Mouse (Mus musculus) myocyte (in vitro differentiated cells): ENCODE measurements around the gene Radil. TPM values are rescaled to one million over a fixed set of nuclear protein-coding genes. Genes with fewer than 3 reads are reported as not detected.

Experiments used
- H3K27me3 ChIP-seq: one replicate; pipeline ENCODE4 v1.6.1; 2011; ENCODE audit not compliant: control insufficient read depth, insufficient read depth, insufficient read length
- H3K36me3 ChIP-seq: one replicate; pipeline ENCODE4 v1.6.1; 2011; ENCODE audit not compliant: control insufficient read depth, insufficient read depth
- H3K4me2 ChIP-seq: one replicate; pipeline ENCODE4 v1.6.1; 2011; ENCODE audit warnings: low read depth, control low read depth
- H3K4me3 ChIP-seq: one replicate; pipeline ENCODE4 v1.5.1; 2011; ENCODE audit warnings: mild to moderate bottlenecking, control low read depth, moderate library complexity
- H3K79me2 ChIP-seq: one replicate; pipeline ENCODE4 v1.6.1; 2011; ENCODE audit not compliant: control insufficient read depth, insufficient read depth
- H3ac ChIP-seq: one replicate; pipeline ENCODE4 v1.6.1; 2011; ENCODE audit not compliant: control insufficient read depth, insufficient read length
- CEBPB ChIP-seq: IDR thresholded peaks from 2 replicates; pipeline ENCODE4 v1.6.1; 2011; ENCODE audit warnings: mild to moderate bottlenecking, moderate library complexity; ENCODE audit not compliant: poor library complexity, insufficient read depth, severe bottlenecking
- E2F4 ChIP-seq: IDR thresholded peaks from one replicate; pipeline ENCODE4 v1.6.1; 2011; ENCODE audit warnings: mild to moderate bottlenecking, control low read depth, moderate library complexity; ENCODE audit not compliant: insufficient read depth
- MAX ChIP-seq: IDR thresholded peaks from one replicate; pipeline ENCODE4 v1.6.1; 2011; ENCODE audit warnings: low read depth, mild to moderate bottlenecking, control low read depth
- MYOD1 ChIP-seq, 3 experiments: IDR thresholded peaks; one replicate each; pipeline ENCODE4 v1.6.1; 2011; ENCODE audit warnings: control low read depth in 2 of 3, low read depth in 2 of 3, mild to moderate bottlenecking in 2 of 3, moderate library complexity in 1 of 3; ENCODE audit not compliant: insufficient read length in 2 of 3, control insufficient read depth in 1 of 3
- MYOG ChIP-seq, 3 experiments: IDR thresholded peaks; one replicate each; pipeline ENCODE4 v1.6.1; 2011; ENCODE audit warnings: control low read depth in 2 of 3, low read depth in 2 of 3, mild to moderate bottlenecking in 2 of 3; ENCODE audit not compliant: insufficient read length in 2 of 3, control insufficient read depth in 1 of 3, insufficient read depth in 1 of 3
- POLR2A ChIP-seq: IDR thresholded peaks from one replicate; pipeline ENCODE4 v1.6.1; 2011; ENCODE audit warnings: low read depth, mild to moderate bottlenecking, control low read depth, moderate library complexity; ENCODE audit not compliant: insufficient read length
- POLR2AphosphoS2 ChIP-seq: IDR thresholded peaks from one replicate; pipeline ENCODE4 v1.6.1; 2011; ENCODE audit warnings: low read depth, control low read depth; ENCODE audit not compliant: insufficient read length
- REST ChIP-seq: IDR thresholded peaks from one replicate; pipeline ENCODE4 v1.6.1; 2011; ENCODE audit warnings: mild to moderate bottlenecking, control low read depth, moderate library complexity; ENCODE audit not compliant: insufficient read depth, insufficient read length
- SRF ChIP-seq: IDR thresholded peaks from one replicate; pipeline ENCODE4 v1.6.1; 2011; ENCODE audit warnings: low read depth; ENCODE audit not compliant: control insufficient read depth, insufficient read length
- TCF12 ChIP-seq: IDR thresholded peaks from one replicate; pipeline ENCODE4 v1.6.1; 2011; ENCODE audit warnings: mild to moderate bottlenecking, control low read depth; ENCODE audit not compliant: poor library complexity, insufficient read depth, severe bottlenecking
- TCF3 ChIP-seq: IDR thresholded peaks from one replicate; pipeline ENCODE4 v1.6.1; 2011; ENCODE audit warnings: low read depth, control low read depth; ENCODE audit not compliant: insufficient read length
- USF1 ChIP-seq: IDR thresholded peaks from one replicate; pipeline ENCODE4 v1.6.1; 2011; ENCODE audit warnings: low read depth, mild to moderate bottlenecking, control low read depth, moderate library complexity
- polyA plus RNA-seq: library from polyadenylated mRNA; unstranded; fragments of >200 nt; fragmentation: generic; extraction: Trizol; gene quantifications from one replicate; pipeline ENCODE4 v1.2.1, GENCODE M21; 2012; ENCODE audit warnings: missing spikeins

The Radil gene
- polyA plus RNA-seq, 1 experiment, result 1.6 TPM

DNA sequence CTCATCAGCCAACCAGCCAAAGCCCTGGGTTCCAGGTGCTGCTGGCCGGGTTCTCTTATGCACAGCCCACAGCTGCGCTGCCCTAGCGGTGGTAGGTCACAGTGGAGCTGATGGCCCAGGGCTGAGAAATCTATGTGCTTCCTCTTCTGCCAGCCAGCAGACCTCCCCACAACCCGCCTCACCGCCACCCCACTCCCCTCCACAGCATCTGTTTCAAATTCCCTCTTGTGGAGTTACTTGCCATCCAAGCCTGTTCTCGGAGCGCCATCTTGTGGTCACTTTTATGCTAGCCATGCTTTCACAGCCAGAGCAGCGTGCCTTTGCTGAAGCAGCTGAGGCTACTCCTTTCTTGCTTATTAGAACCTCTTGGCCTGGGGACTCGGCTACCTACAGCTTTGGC is 102.8 kb downstream of the Radil start:
- no peak overlapping the region for H3K4me3 ChIP-seq
- no peak overlapping the region for H3ac ChIP-seq
- H3K27me3 ChIP-seq, result no peaks in the 10 kb centered on the region
- TF ChIP-seq MYOD1 (IDR thresholded peaks at IDR 0.05; ENCODE audit: control insufficient read depth in 1 of 3, insufficient read length in 2 of 3, low read depth in 2 of 3) (peak in 1 of 3 experiments; percentile 38), MYOG (IDR thresholded peaks at IDR 0.05; ENCODE audit: control insufficient read depth in 1 of 3, insufficient read depth in 1 of 3, insufficient read length in 2 of 3, low read depth in 2 of 3) (peak in 1 of 3 experiments; percentile 11), POLR2AphosphoS2 (no peak)
- H3K4me2 ChIP-seq, result no peak overlapping the region
- H3K36me3 ChIP-seq, result no peaks in the 10 kb centered on the region
- peaks cover 13% of the 10 kb centered on the region for H3K79me2 ChIP-seq

DNA sequence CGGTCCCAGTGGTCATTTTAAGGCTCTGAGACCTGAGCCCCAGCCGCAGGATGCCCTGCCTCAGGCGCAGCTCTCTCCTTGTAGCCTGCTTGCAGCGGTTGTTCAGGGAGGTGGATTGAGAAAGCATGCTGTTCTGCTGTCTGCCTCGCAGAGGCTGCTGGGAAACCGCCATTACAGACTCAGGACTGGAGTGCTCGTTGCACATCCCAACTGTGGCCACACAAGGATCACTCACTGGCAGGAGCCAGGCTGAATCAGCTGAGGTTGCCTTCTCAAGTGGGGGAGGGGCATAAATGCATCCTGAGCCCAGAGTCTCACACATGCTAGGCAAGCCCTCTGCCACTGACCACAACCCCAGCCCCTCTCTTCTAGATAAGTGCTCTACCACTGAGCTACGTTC is 105.2 kb downstream of the Radil start:
- Histone ChIP-seq H3K36me3 (no peaks in the 10 kb centered on the region), H3K4me3 (no peak overlapping the region), H3ac (no peak overlapping the region), H3K4me2 (peak overlapping the region; percentile 3), H3K27me3 (no peaks in the 10 kb centered on the region), H3K79me2 (peaks cover 13% of the 10 kb centered on the region)
- no peak for TF ChIP-seq MYOD1 (IDR thresholded peaks at IDR 0.05; ENCODE audit: control insufficient read depth in 1 of 3, insufficient read length in 2 of 3, low read depth in 2 of 3)
- no peak for TF ChIP-seq E2F4
- peak in 1 of 3 experiments; percentile 21 for TF ChIP-seq MYOG (IDR thresholded peaks at IDR 0.05; ENCODE audit: control insufficient read depth in 1 of 3, insufficient read depth in 1 of 3, insufficient read length in 2 of 3, low read depth in 2 of 3)
- TF ChIP-seq MAX, result no peak
- no peak for TF ChIP-seq POLR2AphosphoS2
- no peak for TF ChIP-seq TCF3

DNA sequence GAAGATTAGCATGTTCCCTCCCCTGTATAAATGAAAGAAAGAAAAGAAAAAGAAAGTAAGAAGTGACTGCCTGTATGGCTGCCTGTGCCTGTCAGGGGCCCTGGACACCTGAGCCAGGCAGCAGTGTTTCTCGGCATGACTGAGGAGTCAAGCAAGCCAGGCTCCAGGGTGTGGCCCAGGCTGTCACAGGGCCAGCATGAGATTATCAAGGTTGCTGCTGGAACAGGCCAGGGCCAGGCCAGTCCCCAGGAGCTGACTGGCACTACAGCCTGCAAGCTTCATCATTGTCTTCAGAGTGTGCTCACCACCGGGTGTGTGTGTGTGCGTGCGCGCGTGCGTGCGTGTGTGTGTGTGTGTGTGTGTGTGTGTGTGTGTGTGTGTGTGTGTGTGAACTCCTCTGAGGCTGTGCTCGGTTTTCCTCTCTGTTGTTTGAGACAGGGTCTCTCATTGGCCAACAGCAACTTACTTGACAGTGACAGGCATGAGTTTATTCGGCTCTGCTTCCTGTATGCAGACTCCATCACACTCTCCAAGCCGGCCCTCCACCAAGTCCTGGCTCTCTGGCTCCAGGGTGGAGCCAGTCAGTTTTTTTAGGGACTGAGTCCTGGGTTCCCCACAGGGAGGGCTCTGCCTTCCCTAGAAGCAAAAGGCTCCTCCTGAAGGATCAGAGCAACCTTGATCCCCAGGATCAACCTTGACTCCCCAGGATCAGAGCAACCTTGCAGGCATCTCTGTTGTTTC is 105.9 kb downstream of the Radil start:
- Histone ChIP-seq H3K27me3 (no peaks in the 10 kb centered on the region), H3K4me3 (no peak overlapping the region), H3ac (no peak overlapping the region), H3K4me2 (peak overlapping the region; percentile 3), H3K36me3 (no peaks in the 10 kb centered on the region), H3K79me2 (peaks cover 13% of the 10 kb centered on the region)
- TF ChIP-seq TCF12 (no peak), POLR2AphosphoS2 (no peak), REST (no peak)

DNA sequence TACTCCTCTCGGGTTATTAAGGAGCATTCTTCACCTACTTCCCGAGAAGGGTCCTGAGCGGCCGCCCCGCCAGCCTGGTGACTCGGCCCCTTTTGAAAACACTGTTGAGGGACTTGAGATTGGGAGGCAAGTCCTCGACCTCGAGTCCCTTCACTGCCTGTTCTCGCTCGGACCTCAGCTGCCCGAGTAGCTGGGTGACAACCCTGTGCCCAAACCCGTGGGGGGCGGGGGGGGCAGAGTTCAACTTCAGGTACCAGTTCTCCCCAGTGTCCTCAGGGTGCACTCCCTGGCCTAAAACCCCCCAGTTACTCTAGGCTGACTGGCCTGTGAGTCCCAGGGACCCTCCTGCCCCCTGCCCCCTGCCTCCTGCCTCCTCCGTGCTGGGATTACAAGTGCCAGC is 106.9 kb downstream of the Radil start:
- Histone ChIP-seq H3ac (no peak overlapping the region), H3K79me2 (peaks cover 13% of the 10 kb centered on the region), H3K36me3 (no peaks in the 10 kb centered on the region), H3K4me2 (no peak overlapping the region), H3K4me3 (no peak overlapping the region), H3K27me3 (no peaks in the 10 kb centered on the region)
- no peak for TF ChIP-seq MYOG (IDR thresholded peaks at IDR 0.05; ENCODE audit: control insufficient read depth in 1 of 3, insufficient read depth in 1 of 3, insufficient read length in 2 of 3, low read depth in 2 of 3)
- TF ChIP-seq TCF3, result no peak
- no peak for TF ChIP-seq POLR2A
- no peak for TF ChIP-seq SRF

DNA sequence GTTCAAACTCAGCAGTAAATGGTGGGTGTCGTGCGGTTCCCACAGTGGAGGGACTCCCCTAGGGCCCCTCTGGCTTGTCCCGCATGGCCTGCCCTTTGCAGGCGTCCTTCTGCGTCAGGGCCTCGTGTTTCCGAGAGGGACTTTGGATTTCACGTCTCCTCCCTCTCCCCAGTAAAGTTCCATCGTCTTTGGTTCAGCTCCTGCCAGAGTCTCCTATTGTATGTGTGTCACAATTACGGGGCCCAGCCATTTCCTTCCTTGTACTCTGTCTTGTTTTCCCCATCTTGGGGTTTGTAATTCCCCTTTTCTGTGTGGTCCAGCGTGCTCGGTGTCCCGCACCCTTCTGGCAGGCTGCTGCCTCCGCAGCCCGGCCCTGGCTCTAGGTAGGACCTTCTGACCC is 107.4 kb downstream of the Radil start:
- Histone ChIP-seq H3ac (no peak overlapping the region), H3K27me3 (no peaks in the 10 kb centered on the region), H3K4me2 (no peak overlapping the region), H3K4me3 (no peak overlapping the region), H3K36me3 (no peaks in the 10 kb centered on the region), H3K79me2 (peaks cover 13% of the 10 kb centered on the region)
- TF ChIP-seq POLR2AphosphoS2 (no peak), REST (no peak), MYOD1 (IDR thresholded peaks at IDR 0.05; ENCODE audit: control insufficient read depth in 1 of 3, insufficient read length in 2 of 3, low read depth in 2 of 3) (no peak), POLR2A (no peak)

DNA sequence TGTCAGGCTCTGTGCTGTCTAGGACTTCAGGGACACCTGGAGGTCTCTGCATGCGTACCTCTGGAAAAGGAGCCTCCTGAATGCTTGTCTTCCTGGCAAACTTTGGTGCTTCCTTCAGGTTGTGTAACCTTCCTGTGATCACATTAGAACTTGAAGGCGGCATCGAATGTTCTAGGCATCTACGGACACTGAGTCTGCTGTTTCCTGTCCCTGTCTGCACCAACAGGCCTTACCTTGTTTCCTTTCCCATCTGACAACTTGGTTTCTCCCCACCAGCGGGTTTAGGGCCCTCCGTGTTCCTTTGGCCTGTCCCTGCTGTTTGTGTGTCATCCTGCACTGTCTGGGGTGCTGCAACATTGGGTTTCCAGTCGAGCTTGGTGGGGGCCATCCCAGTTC is 108.9 kb downstream of the Radil start:
- peak overlapping the region; percentile 97 for H3K4me2 ChIP-seq
- peaks cover 17% of the 10 kb centered on the region for H3K79me2 ChIP-seq

More for the DNA sequence above, 108.9 kb downstream of the Radil start:
- no peak for TF ChIP-seq TCF3
- no peak for TF ChIP-seq MYOD1 (IDR thresholded peaks at IDR 0.05; ENCODE audit: control insufficient read depth in 1 of 3, insufficient read length in 2 of 3, low read depth in 2 of 3)
- no peak for TF ChIP-seq CEBPB
- no peak for TF ChIP-seq USF1
- TF ChIP-seq SRF, result no peak
- TF ChIP-seq MAX, result no peak
- TF ChIP-seq TCF12, result no peak
- TF ChIP-seq REST, result no peak
- no peak for TF ChIP-seq MYOG (IDR thresholded peaks at IDR 0.05; ENCODE audit: control insufficient read depth in 1 of 3, insufficient read depth in 1 of 3, insufficient read length in 2 of 3, low read depth in 2 of 3)
- no peak for TF ChIP-seq E2F4
- no peak overlapping the region for H3K4me3 ChIP-seq
- no peaks in the 10 kb centered on the region for H3K36me3 ChIP-seq
- H3ac ChIP-seq, result peak overlapping the region; percentile 5
- H3K27me3 ChIP-seq, result no peaks in the 10 kb centered on the region
